ENCODE assay signal across 19 mouse cellular contexts in the genomic region with DNA sequence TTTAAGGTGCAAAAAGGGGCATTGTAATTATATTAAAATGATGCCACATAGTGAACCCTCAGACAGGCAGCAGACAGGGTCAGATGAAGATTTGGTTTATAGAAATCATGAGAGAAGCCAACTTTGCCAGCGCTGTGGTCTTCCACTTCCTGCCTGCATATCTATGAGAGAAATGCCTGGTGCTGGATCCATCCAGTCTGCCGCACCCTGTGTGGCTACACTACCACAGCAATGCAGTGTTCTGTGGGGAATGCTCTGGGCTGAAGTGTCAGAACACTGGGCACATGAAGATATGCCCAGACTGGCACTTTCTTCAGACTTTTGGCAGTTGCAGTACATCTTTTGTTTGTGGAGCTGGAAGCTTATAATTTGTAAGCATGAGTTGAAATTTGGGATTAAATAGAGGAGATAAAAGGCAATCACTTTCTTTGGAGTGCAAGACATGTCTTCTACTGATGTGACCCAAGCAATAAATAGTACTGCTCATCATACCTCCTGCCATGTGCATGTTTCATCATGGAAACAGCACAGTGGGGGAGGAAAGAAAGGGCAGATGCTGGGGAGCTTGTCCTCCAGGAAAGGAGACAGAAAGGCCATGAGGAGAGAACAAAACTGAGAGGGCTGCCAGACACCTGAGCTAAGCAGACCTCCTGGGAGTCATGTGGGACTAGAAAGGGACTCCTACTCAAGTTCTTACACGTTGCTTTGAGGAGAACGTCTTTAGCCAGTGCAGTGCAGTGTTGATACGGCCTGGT.
DNase-seq lines count a peak whose midpoint lies in the region; ATAC-seq and TF ChIP-seq lines count a peak whose summit lies in the region.
"Had no signal": no experiment of that assay in that cellular context is flagged by ENCODE, and none has a peak within 500 bp of the region (broad histone marks: within the 10 kb centered on the region; RNA-seq: fewer than 3 reads in every experiment).

No protein-coding gene starts in this region.

- no peak overlapping the region for H3K4me3 ChIP-seq in cerebellum, adult 2 months (replicated peaks; ENCODE audit: insufficient read depth, low read depth, low read length)
- H3K4me3 ChIP-seq: embryonic facial prominence, embryonic 10.5 days; embryonic facial prominence, embryonic 12.5 days; forebrain, embryonic 13.5 days; forebrain, embryonic 15.5 days had no signal

- peaks cover 48% of the 10 kb centered on the region for H3K4me1 ChIP-seq in cerebellum, adult 2 months (ENCODE audit: control insufficient read depth, insufficient read depth, low read length)
- H3K4me1 ChIP-seq: embryonic facial prominence, embryonic 10.5 days; embryonic facial prominence, embryonic 12.5 days; forebrain, embryonic 13.5 days; forebrain, embryonic 15.5 days had no signal

- peak; percentile 60 for ATAC-seq in common myeloid progenitor, adult 5-6 weeks (replicated peaks; ENCODE audit: low read depth, poor library complexity, severe bottlenecking)
- ATAC-seq: CD4-positive, CD25-positive, alpha-beta regulatory T cell, adult 4 months; forebrain, embryonic 13.5 days; forebrain, embryonic 15.5 days; forebrain, postnatal 0 days had no signal

- H3K27ac ChIP-seq in cerebellum, adult 2 months (ENCODE audit: insufficient read depth, low read length): peak overlapping the region; percentile 10; the same call in 1 of the 2 replicates
- H3K27ac ChIP-seq: embryonic facial prominence, embryonic 10.5 days; embryonic facial prominence, embryonic 12.5 days; forebrain, embryonic 13.5 days; forebrain, embryonic 15.5 days had no signal

- no peak for TF ChIP-seq POLR2A in cerebellum, adult 2 months (IDR thresholded peaks at IDR 0.05; ENCODE audit: borderline replicate concordance, insufficient read depth, low read length)

- no peaks in the 10 kb centered on the region for H3K27me3 ChIP-seq in cerebellum, adult 2 months (ENCODE audit: control insufficient read depth, insufficient read depth, low read length)
- H3K27me3 ChIP-seq: embryonic facial prominence, embryonic 12.5 days; forebrain, embryonic 13.5 days; forebrain, embryonic 15.5 days had no signal

- WGBS in cerebellum, adult 2 months: 42% methylated on average over 5 of the region's 5 CpGs

- no peak for TF ChIP-seq CTCF in cerebellum, adult 2 months (IDR thresholded peaks at IDR 0.05; ENCODE audit: borderline replicate concordance, insufficient read depth, low read depth, low read length)

- DNase-seq in cerebellum, adult 2 months: peak; percentile 42 to 68
- no peak for DNase-seq in cerebellum, adult 8-10 months
- DNase-seq in Muller cell, postnatal 12 days (ENCODE audit: inconsistent ontology term): peak; percentile 10
- DNase-seq in embryo, embryonic 10 days (ENCODE audit: low spot score): no peak
- DNase-seq: adrenal gland, adult 2 months; adrenal gland, postnatal 10 days; adrenal gland, postnatal 25 days; B cell, adult 2 months; cerebellum, adult 11-12 months; cerebellum, adult 9-10 months; cerebellum, postnatal 10 days; cerebellum, postnatal 25 days; forebrain, postnatal 0 days had no signal

Comparison
In these comparisons a context has a peak if more than half of its experiments do, and no peak if none do; other contexts are left out.
1. DNase-seq: peak in cerebellum, adult 2 months (2 of 2) and Muller cell, postnatal 12 days (single experiment); none in cerebellum, adult 8-10 months (single experiment) and embryo, embryonic 10 days (single experiment).